Mouse (Mus musculus) embryonic fibroblast, embryonic 13.5 days (primary cell): ENCODE measurements around the gene Tmcc3.

Source experiments
- CTCF ChIP-seq: IDR thresholded peaks from 2 replicates; pipeline ENCODE4 v1.5.1; 2011; ENCODE audit warnings: mild to moderate bottlenecking, control low read depth, low read length, moderate library complexity, borderline replicate concordance; ENCODE audit not compliant: insufficient read depth
- POLR2A ChIP-seq: IDR thresholded peaks from 2 replicates; pipeline ENCODE4 v1.6.1; 2011; ENCODE audit warnings: low read depth, mild to moderate bottlenecking, control low read depth, low read length, moderate library complexity

- TF ChIP-seq POLR2A = no peak
- no peak for TF ChIP-seq CTCF
Measured at GRCm38 (mm10) chr10:94445192-94445591, 133.4 kb downstream of the Tmcc3 start.
